Mouse (Mus musculus) gastrocnemius, adult 18-20 months (tissue): ENCODE results near the gene Foxq1. TPM values are rescaled to one million over a fixed set of nuclear protein-coding genes. Genes with fewer than 3 reads are reported as not detected.

ENCODE experiments used
- DNase-seq: peaks from one replicate; pipeline ENCODE4 v3.0.0; 2021; ENCODE audit warnings: low spot score
- total RNA-seq, 2 experiments: library from RNA; stranded (reverse); gene quantifications; 2 replicates each; pipeline ENCODE4 v1.2.3; 2021

The Foxq1 gene
- total RNA-seq, 2 experiments from 2014 or later, result 0.05 to 0.07 TPM

DNA sequence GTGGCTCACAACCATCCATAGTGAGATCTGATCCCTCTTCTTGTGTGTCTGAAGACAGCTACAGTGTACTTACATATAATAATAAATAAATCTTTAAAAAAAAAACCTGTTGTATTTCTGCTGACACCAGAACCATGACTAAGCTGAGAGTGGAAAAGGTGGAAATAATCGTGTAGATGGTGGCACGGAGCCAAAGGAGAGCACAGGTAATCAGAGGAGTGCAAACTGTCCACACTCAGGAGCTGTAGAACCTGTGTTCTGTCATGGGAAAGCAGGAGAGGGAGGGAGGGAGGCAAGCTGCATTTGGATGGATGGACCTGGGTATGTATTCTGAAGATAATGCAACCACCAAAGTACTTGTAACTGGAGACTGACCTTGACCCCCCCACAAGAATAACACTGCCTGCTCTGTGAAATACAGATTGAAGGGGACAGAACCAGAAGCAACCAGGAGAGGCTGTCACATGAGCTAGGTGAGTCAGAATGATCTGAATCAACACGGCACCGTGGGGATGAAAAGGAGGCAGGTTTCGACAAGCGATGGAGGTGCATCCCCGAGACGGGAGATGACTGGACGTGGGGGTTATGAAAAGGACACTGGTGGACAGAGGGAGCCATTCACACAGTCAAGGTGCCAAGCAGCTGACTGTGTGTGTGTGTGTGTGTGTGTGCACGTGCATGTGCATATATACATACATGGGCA is 17.0 kb downstream of the Foxq1 start:
- no peak for DNase-seq

- no peak for DNase-seq
Measured at GRCm38 (mm10) chr13:31574627-31575026, 18.7 kb downstream of the Foxq1 start.

- DNase-seq, result no peak
Measured at GRCm38 (mm10) chr13:31576696-31577095, 20.8 kb downstream of the Foxq1 start.

DNA sequence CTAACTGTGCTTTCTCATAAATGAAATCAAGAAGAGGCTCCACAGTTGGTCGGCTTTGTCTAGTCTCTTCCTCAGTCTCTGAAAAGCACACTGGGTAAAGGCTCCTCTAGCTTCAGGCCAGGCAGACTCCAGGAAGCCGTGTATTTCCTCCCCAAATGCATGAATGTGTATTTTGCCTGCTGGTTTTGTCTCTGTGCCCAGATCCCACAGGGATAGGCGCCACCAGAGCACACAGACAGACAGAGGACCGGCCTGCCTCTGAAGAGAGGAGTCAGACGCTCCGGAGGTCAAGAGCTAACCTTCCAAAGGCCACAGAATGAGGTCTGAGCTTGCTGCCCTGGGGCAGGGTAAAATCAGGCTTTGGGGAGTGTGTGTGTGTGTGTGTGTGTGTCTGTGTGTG is 21.6 kb downstream of the Foxq1 start:
- DNase-seq, result no peak

- DNase-seq, result no peak
Measured at GRCm38 (mm10) chr13:31578389-31578788, 22.5 kb downstream of the Foxq1 start.

GRCm38 (mm10) chr13:31579866-31580265 is 23.9 kb downstream of the Foxq1 start:
- DNase-seq, result no peak

- DNase-seq, result no peak
Measured at GRCm38 (mm10) chr13:31587341-31587740, 31.4 kb downstream of the Foxq1 start.

- peak; percentile 19 for DNase-seq
Measured at GRCm38 (mm10) chr13:31599576-31599975, 43.6 kb downstream of the Foxq1 start.

DNA sequence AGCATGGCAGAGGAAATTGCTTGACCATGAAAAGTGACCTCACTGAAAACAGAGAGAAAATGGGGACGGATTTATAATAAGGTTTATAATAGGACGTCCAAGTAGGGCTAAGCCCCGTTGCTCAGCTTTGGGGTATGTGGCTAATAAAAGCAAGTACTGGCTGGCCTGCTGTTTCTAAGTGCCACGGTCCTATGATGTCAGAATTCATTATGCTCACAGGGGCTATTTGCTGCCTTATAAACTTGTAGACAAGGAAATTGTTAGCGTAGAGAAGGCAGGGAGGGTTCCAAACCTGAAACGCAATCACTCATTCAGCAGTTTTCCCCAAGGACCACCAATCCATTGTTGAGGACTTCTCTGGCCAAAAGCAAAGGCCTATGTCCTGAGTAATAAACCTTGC is 48.0 kb downstream of the Foxq1 start:
- no peak for DNase-seq

Other genes starting within 250 kb of the Foxq1 start
- gene A530084C06Rik, start 3.2 kb downstream of the Foxq1 start, total RNA-seq, result not detected
- under 1 TPM; 0.09 to 0.24 TPM for gene Foxf2, start 69.7 kb downstream of the Foxq1 start, total RNA-seq